Mouse (Mus musculus) right cerebral cortex, adult 18-20 months (tissue): ENCODE data around the gene Irf2bp2.
A peak's percentile ranks its signal among the peaks of the same experiment; 100 is the strongest.

Experiments used
- DNase-seq: peaks from one replicate; pipeline ENCODE4 v3.0.0; 2022; ENCODE audit warnings: mixed read lengths

The Irf2bp2 gene

GRCm38 (mm10) chr8:126565231-126565781 is 28.5 kb downstream of the Irf2bp2 start:
- DNase-seq: no peak

- DNase-seq: no peak
Measured at GRCm38 (mm10) chr8:126564551-126565154, 29.1 kb downstream of the Irf2bp2 start.

GRCm38 (mm10) chr8:126561316-126561841 is 32.4 kb downstream of the Irf2bp2 start:
- no peak for DNase-seq

- no peak for DNase-seq
Measured at GRCm38 (mm10) chr8:126558400-126558953, 35.3 kb downstream of the Irf2bp2 start.

- DNase-seq: no peak
Measured at GRCm38 (mm10) chr8:126557403-126557802, 36.4 kb downstream of the Irf2bp2 start.

GRCm38 (mm10) chr8:126556691-126557090 is 37.1 kb downstream of the Irf2bp2 start:
- DNase-seq: no peak

- DNase-seq: no peak
Measured at GRCm38 (mm10) chr8:126554741-126555140, 39.0 kb downstream of the Irf2bp2 start.

GRCm38 (mm10) chr8:126551871-126552270 is 41.9 kb downstream of the Irf2bp2 start:
- no peak for DNase-seq

GRCm38 (mm10) chr8:126550944-126551357 is 42.8 kb downstream of the Irf2bp2 start:
- DNase-seq: peak; percentile 46

GRCm38 (mm10) chr8:126547841-126548240 is 45.9 kb downstream of the Irf2bp2 start:
- DNase-seq: no peak

- DNase-seq: no peak
Measured at GRCm38 (mm10) chr8:126547361-126547760, 46.4 kb downstream of the Irf2bp2 start.

- DNase-seq: no peak
Measured at GRCm38 (mm10) chr8:126546480-126546879, 47.3 kb downstream of the Irf2bp2 start.

- no peak for DNase-seq
Measured at GRCm38 (mm10) chr8:126543407-126543806, 50.4 kb downstream of the Irf2bp2 start.

- no peak for DNase-seq
Measured at GRCm38 (mm10) chr8:126542757-126543156, 51.0 kb downstream of the Irf2bp2 start.

- no peak for DNase-seq
Measured at GRCm38 (mm10) chr8:126542090-126542689, 51.6 kb downstream of the Irf2bp2 start.

GRCm38 (mm10) chr8:126540298-126540697 is 53.5 kb downstream of the Irf2bp2 start:
- DNase-seq: no peak

GRCm38 (mm10) chr8:126539355-126540093 is 54.3 kb downstream of the Irf2bp2 start:
- DNase-seq: no peak

- DNase-seq: peak; percentile 76
Measured at GRCm38 (mm10) chr8:126538648-126539354, 55.0 kb downstream of the Irf2bp2 start.
